Mouse (Mus musculus) gastrocnemius, adult 2 months (tissue): ENCODE measurements around the gene Grid1. TPM values are rescaled to one million over a fixed set of nuclear protein-coding genes. Genes with fewer than 3 reads are reported as not detected.

Source experiments
- DNase-seq: peaks from one replicate; pipeline ENCODE4 v3.0.0; 2022
- H3K27ac ChIP-seq: fragments of 200-600 bp; 2 replicates; pipeline ENCODE4 v1.8.1; 2022; ENCODE audit warnings: mild to moderate bottlenecking
- H3K4me3 ChIP-seq: fragments of 200-600 bp; 2 replicates; pipeline ENCODE4 v1.8.1; 2022; ENCODE audit warnings: mild to moderate bottlenecking, moderate library complexity
- CTCF ChIP-seq: fragments of 200-600 bp; IDR thresholded peaks from 2 replicates; pipeline ENCODE4 v1.8.1; 2022; ENCODE audit warnings: antibody characterized with exemption, mild to moderate bottlenecking, moderate library complexity
- intact Hi-C: fragments of 180-260 bp; cut with DNase I; formaldehyde crosslinking; loops from one replicate; pipeline ENCODE4 v1.15.1; 2025
- total RNA-seq, 2 experiments: library from RNA; stranded (reverse); gene quantifications; 2 replicates each; pipeline ENCODE4 v1.2.3; 2021

Grid1 gene
- total RNA-seq, 2 experiments from 2014 or later, result not detected

- H3K4me3 ChIP-seq, result no peak overlapping the region
- DNase-seq, result no peak
- H3K27ac ChIP-seq, result no peak overlapping the region
- intact Hi-C loops, result no loop called here
- no peak for TF ChIP-seq CTCF
Observed at GRCm38 (mm10) chr14:35430259-35430658, 610.4 kb downstream of the Grid1 start.

- TF ChIP-seq CTCF, result no peak
- H3K27ac ChIP-seq, result no peak overlapping the region
- intact Hi-C loops, result no loop called here
- DNase-seq, result no peak
- H3K4me3 ChIP-seq, result no peak overlapping the region
Observed at GRCm38 (mm10) chr14:35453702-35454101, 633.8 kb downstream of the Grid1 start.

- no peak for TF ChIP-seq CTCF
- intact Hi-C loops, result no loop called here
- no peak for DNase-seq
- Histone ChIP-seq H3K27ac (no peak overlapping the region), H3K4me3 (no peak overlapping the region)
Observed at GRCm38 (mm10) chr14:35468254-35468653, 648.3 kb downstream of the Grid1 start.

- intact Hi-C loops, result no loop called here
- TF ChIP-seq CTCF, result no peak
- no peak for DNase-seq
Observed at GRCm38 (mm10) chr14:35486017-35486416, 666.1 kb downstream of the Grid1 start.

GRCm38 (mm10) chr14:35502324-35502723 lies 682.4 kb downstream of the Grid1 start:
- Histone ChIP-seq H3K27ac (no peak overlapping the region), H3K4me3 (no peak overlapping the region)
- TF ChIP-seq CTCF, result no peak
- intact Hi-C loops, result no loop called here
- no peak for DNase-seq

More at GRCm38 (mm10) chr14:35486017-35486416, 666.1 kb downstream of the Grid1 start:
- H3K4me3 ChIP-seq, result no peak overlapping the region
- H3K27ac ChIP-seq, result no peak overlapping the region

- no peak for DNase-seq
- intact Hi-C loops, result no loop called here
- no peak for TF ChIP-seq CTCF
- no peak overlapping the region for H3K27ac ChIP-seq
- no peak overlapping the region for H3K4me3 ChIP-seq
Observed at GRCm38 (mm10) chr14:35519402-35519801, 699.5 kb downstream of the Grid1 start.

GRCm38 (mm10) chr14:35538835-35539234 lies 718.9 kb downstream of the Grid1 start:
- Histone ChIP-seq H3K27ac (no peak overlapping the region), H3K4me3 (no peak overlapping the region)
- no peak for DNase-seq
- intact Hi-C loops, result no loop called here
- TF ChIP-seq CTCF, result no peak

- intact Hi-C loops, result no loop called here
- DNase-seq, result no peak
- H3K4me3 ChIP-seq, result no peak overlapping the region
Observed at GRCm38 (mm10) chr14:35541254-35541991, 721.5 kb downstream of the Grid1 start.

GRCm38 (mm10) chr14:35541992-35542380 lies 722.1 kb downstream of the Grid1 start:
- intact Hi-C loops, result no loop called here
- TF ChIP-seq CTCF, result no peak
- H3K27ac ChIP-seq, result no peak overlapping the region

More at GRCm38 (mm10) chr14:35541254-35541991, 721.5 kb downstream of the Grid1 start:
- TF ChIP-seq CTCF, result no peak
- no peak overlapping the region for H3K27ac ChIP-seq

GRCm38 (mm10) chr14:35554288-35554687 lies 734.4 kb downstream of the Grid1 start:
- DNase-seq, result no peak
- intact Hi-C loops, result no loop called here
- no peak overlapping the region for H3K27ac ChIP-seq
- TF ChIP-seq CTCF, result no peak
- H3K4me3 ChIP-seq, result no peak overlapping the region

More at GRCm38 (mm10) chr14:35541992-35542380, 722.1 kb downstream of the Grid1 start:
- no peak overlapping the region for H3K4me3 ChIP-seq
- DNase-seq, result no peak

- Histone ChIP-seq H3K27ac (no peak overlapping the region), H3K4me3 (no peak overlapping the region)
- DNase-seq, result no peak
- no peak for TF ChIP-seq CTCF
- intact Hi-C loops, result no loop called here
Observed at GRCm38 (mm10) chr14:35561244-35561893, 741.5 kb downstream of the Grid1 start.

GRCm38 (mm10) chr14:35572991-35573502 lies 753.1 kb downstream of the Grid1 start:
- no peak for TF ChIP-seq CTCF
- DNase-seq, result no peak
- intact Hi-C loops, result no loop called here
- Histone ChIP-seq H3K4me3 (no peak overlapping the region), H3K27ac (no peak overlapping the region)

GRCm38 (mm10) chr14:35574489-35574888 lies 754.6 kb downstream of the Grid1 start:
- intact Hi-C loops, result no loop called here
- DNase-seq, result no peak
- H3K27ac ChIP-seq, result no peak overlapping the region
- TF ChIP-seq CTCF, result no peak
- no peak overlapping the region for H3K4me3 ChIP-seq
